Mouse (Mus musculus): ENCODE data around the gene Elmo1. TPM values are rescaled to one million over a fixed set of nuclear protein-coding genes. Genes with fewer than 3 reads are reported as not detected.

Elmo1 gene
- polyA plus RNA-seq, 1 experiment from 2014 or later = 12.3 TPM

DNA sequence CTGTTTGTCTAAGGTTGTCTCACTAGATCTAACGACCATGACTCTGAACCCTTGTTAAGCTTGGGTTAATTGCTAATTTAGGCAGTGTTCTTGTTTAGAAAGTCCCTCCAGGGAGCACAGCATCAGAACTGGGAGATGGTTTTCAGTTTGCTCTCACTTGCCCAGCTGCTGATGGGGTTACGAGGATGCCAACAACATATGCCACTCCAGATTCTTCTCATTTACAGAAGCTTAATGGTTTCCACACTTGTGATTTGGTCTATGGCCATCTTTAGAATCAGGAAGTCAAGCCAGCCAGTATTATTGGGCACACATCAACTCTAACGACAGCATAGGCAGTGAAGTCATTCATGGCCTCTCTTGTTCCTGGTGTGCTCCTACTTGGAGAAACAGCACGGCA, 427.3 kb downstream of the Elmo1 start:
- no peak overlapping the region for H3K9ac ChIP-seq (ENCODE audit: low read length)
- H3K27me3 ChIP-seq (ENCODE audit: control insufficient read depth, insufficient read depth, low read length) = no peaks in the 10 kb centered on the region
- no peak overlapping the region for H3K27ac ChIP-seq (ENCODE audit: low read depth, low read length)
- no peak overlapping the region for H3K4me2 ChIP-seq (ENCODE audit: low read depth, low read length, severe bottlenecking)
- no peak for DNase-seq (ENCODE audit: low spot score)
- H3K36me3 ChIP-seq (ENCODE audit: control insufficient read depth, insufficient read depth, low read length) = no peaks in the 10 kb centered on the region
- no peaks in the 10 kb centered on the region for H3K4me1 ChIP-seq (replicated peaks; ENCODE audit: control insufficient read depth, insufficient read depth, low read length)
- H3K9me3 ChIP-seq (ENCODE audit: control insufficient read depth, low read length) = no peaks in the 10 kb centered on the region
- no peak overlapping the region for H3K4me3 ChIP-seq (ENCODE audit: low read depth, low read length)
- no peak for ATAC-seq (replicated peaks; ENCODE audit: low FRiP score)
- WGBS = 77% methylated on average over 4 of the region's 4 CpGs

GRCm38 (mm10) chr13:20521492-20521891, 431.1 kb downstream of the Elmo1 start:
- 89% methylated on average over 3 of the region's 3 CpGs for WGBS
- H3K4me1 ChIP-seq (replicated peaks; ENCODE audit: control insufficient read depth, insufficient read depth, low read length) = no peaks in the 10 kb centered on the region
- ATAC-seq (replicated peaks; ENCODE audit: low FRiP score) (no peak), DNase-seq (ENCODE audit: low spot score) (no peak)
- H3K27me3 ChIP-seq (ENCODE audit: control insufficient read depth, insufficient read depth, low read length) = no peaks in the 10 kb centered on the region
- no peak overlapping the region for H3K4me2 ChIP-seq (ENCODE audit: low read depth, low read length, severe bottlenecking)
- no peak overlapping the region for H3K4me3 ChIP-seq (ENCODE audit: low read depth, low read length)
- H3K27ac ChIP-seq (ENCODE audit: low read depth, low read length) = no peak overlapping the region
- no peaks in the 10 kb centered on the region for H3K36me3 ChIP-seq (ENCODE audit: control insufficient read depth, insufficient read depth, low read length)
- no peak overlapping the region for H3K9ac ChIP-seq (ENCODE audit: low read length)
- no peaks in the 10 kb centered on the region for H3K9me3 ChIP-seq (ENCODE audit: control insufficient read depth, low read length)

DNA sequence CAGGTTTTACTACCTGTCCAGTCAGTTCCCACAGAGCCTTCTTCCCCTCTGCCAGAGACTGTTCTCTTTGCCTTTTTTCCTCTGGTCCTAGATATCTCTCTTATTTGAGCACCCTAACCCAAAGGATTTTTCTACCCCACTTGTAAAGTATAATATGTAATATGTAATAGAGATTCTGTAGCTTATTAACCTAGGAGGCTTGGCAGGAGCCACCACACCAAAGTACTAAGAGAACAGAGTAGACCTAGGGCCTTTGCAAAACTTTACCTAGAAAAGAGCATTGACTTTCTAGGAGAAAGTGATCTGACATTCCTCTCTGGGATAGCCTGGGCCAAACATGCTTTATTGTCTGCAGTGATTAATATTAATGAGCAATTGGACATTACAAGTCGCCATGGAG, 433.3 kb downstream of the Elmo1 start:
- Histone ChIP-seq H3K27me3 (ENCODE audit: control insufficient read depth, insufficient read depth, low read length) (no peaks in the 10 kb centered on the region), H3K4me1 (replicated peaks; ENCODE audit: control insufficient read depth, insufficient read depth, low read length) (no peaks in the 10 kb centered on the region), H3K4me2 (ENCODE audit: low read depth, low read length, severe bottlenecking) (no peak overlapping the region), H3K9me3 (ENCODE audit: control insufficient read depth, low read length) (no peaks in the 10 kb centered on the region), H3K9ac (ENCODE audit: low read length) (no peak overlapping the region), H3K27ac (ENCODE audit: low read depth, low read length) (no peak overlapping the region), H3K36me3 (ENCODE audit: control insufficient read depth, insufficient read depth, low read length) (no peaks in the 10 kb centered on the region), H3K4me3 (ENCODE audit: low read depth, low read length) (no peak overlapping the region)
- no peak for ATAC-seq (replicated peaks; ENCODE audit: low FRiP score)
- DNase-seq (ENCODE audit: low spot score) = no peak
- 93% methylated on average over 1 of the region's 1 CpGs for whole genome bisulfite sequencing

GRCm38 (mm10) chr13:20525844-20526243, 435.4 kb downstream of the Elmo1 start:
- Histone ChIP-seq H3K36me3 (ENCODE audit: control insufficient read depth, insufficient read depth, low read length) (no peaks in the 10 kb centered on the region), H3K27me3 (ENCODE audit: control insufficient read depth, insufficient read depth, low read length) (no peaks in the 10 kb centered on the region), H3K27ac (ENCODE audit: low read depth, low read length) (no peak overlapping the region), H3K4me3 (ENCODE audit: low read depth, low read length) (no peak overlapping the region), H3K4me1 (replicated peaks; ENCODE audit: control insufficient read depth, insufficient read depth, low read length) (no peaks in the 10 kb centered on the region), H3K4me2 (ENCODE audit: low read depth, low read length, severe bottlenecking) (no peak overlapping the region), H3K9me3 (ENCODE audit: control insufficient read depth, low read length) (no peaks in the 10 kb centered on the region), H3K9ac (ENCODE audit: low read length) (no peak overlapping the region)
- WGBS = 84% methylated on average over 4 of the region's 4 CpGs
- ATAC-seq (replicated peaks; ENCODE audit: low FRiP score) (no peak), DNase-seq (ENCODE audit: low spot score) (no peak)

- Histone ChIP-seq H3K9me3 (ENCODE audit: control insufficient read depth, low read length) (no peaks in the 10 kb centered on the region), H3K4me3 (ENCODE audit: low read depth, low read length) (no peak overlapping the region), H3K36me3 (ENCODE audit: control insufficient read depth, insufficient read depth, low read length) (no peaks in the 10 kb centered on the region), H3K9ac (ENCODE audit: low read length) (no peak overlapping the region), H3K4me2 (ENCODE audit: low read depth, low read length, severe bottlenecking) (no peak overlapping the region), H3K4me1 (replicated peaks; ENCODE audit: control insufficient read depth, insufficient read depth, low read length) (no peaks in the 10 kb centered on the region), H3K27me3 (ENCODE audit: control insufficient read depth, insufficient read depth, low read length) (no peaks in the 10 kb centered on the region), H3K27ac (ENCODE audit: low read depth, low read length) (no peak overlapping the region)
- WGBS = 94% methylated on average over 1 of the region's 1 CpGs
- DNase-seq (ENCODE audit: low spot score) = no peak
- no peak for ATAC-seq (replicated peaks; ENCODE audit: low FRiP score)
Observed at GRCm38 (mm10) chr13:20537053-20537452, 446.7 kb downstream of the Elmo1 start.

GRCm38 (mm10) chr13:20537487-20537886, 447.1 kb downstream of the Elmo1 start:
- DNase-seq (ENCODE audit: low spot score) = no peak
- Histone ChIP-seq H3K9me3 (ENCODE audit: control insufficient read depth, low read length) (no peaks in the 10 kb centered on the region), H3K9ac (ENCODE audit: low read length) (no peak overlapping the region), H3K27me3 (ENCODE audit: control insufficient read depth, insufficient read depth, low read length) (no peaks in the 10 kb centered on the region), H3K27ac (ENCODE audit: low read depth, low read length) (no peak overlapping the region), H3K4me3 (ENCODE audit: low read depth, low read length) (no peak overlapping the region), H3K4me2 (ENCODE audit: low read depth, low read length, severe bottlenecking) (no peak overlapping the region), H3K36me3 (ENCODE audit: control insufficient read depth, insufficient read depth, low read length) (no peaks in the 10 kb centered on the region), H3K4me1 (replicated peaks; ENCODE audit: control insufficient read depth, insufficient read depth, low read length) (no peaks in the 10 kb centered on the region)
- ATAC-seq (replicated peaks; ENCODE audit: low FRiP score) = no peak
- WGBS = 75% methylated on average over 2 of the region's 2 CpGs

DNA sequence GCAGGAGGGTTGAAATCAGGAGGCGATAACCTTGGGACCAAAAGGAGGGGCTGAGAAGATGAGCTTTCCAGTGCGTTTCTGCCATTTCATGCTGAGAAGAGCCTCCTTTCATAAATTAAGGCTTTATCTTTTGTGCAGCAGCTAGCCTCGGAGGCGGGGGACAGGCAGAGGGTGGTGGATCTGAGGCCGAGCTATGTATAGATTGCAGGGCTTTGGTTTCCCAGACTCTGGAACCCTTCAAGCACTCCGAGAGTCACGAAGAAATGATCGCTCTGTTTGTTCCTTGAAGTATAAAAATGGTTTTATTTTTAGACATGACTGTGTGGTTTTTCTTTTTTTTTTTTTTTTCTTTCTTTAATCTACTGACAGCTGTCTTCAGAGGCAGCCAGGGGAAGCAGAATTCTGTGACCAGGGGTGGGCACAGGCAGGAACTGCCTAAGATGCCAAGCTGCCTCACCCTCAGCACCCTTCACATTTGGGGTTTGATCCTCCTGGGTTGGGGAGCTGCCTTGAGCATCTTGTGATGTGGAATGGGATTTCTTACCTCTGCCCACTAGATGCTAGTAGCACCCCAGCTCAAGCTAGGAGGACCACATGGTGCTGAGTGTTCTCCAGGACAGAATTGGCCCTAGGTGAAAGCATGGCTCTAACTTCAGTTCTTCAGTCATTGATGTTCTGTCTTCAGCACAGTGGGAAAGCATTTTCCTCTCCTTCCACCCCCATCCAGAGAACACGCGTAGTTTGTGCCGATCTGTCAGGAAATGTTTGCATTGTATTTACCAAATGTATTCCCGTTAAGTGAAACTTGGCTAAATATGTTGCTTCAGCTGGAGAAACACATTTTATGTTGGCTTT, 448.0 kb downstream of the Elmo1 start:
- DNase-seq (ENCODE audit: low spot score) = no peak
- Histone ChIP-seq H3K4me1 (replicated peaks; ENCODE audit: control insufficient read depth, insufficient read depth, low read length) (no peaks in the 10 kb centered on the region), H3K36me3 (ENCODE audit: control insufficient read depth, insufficient read depth, low read length) (no peaks in the 10 kb centered on the region), H3K4me2 (ENCODE audit: low read depth, low read length, severe bottlenecking) (no peak overlapping the region), H3K9ac (ENCODE audit: low read length) (no peak overlapping the region), H3K9me3 (ENCODE audit: control insufficient read depth, low read length) (no peaks in the 10 kb centered on the region), H3K4me3 (ENCODE audit: low read depth, low read length) (no peak overlapping the region), H3K27me3 (ENCODE audit: control insufficient read depth, insufficient read depth, low read length) (no peaks in the 10 kb centered on the region), H3K27ac (ENCODE audit: low read depth, low read length) (no peak overlapping the region)
- no peak for ATAC-seq (replicated peaks; ENCODE audit: low FRiP score)
- 83% methylated on average over 12 of the region's 12 CpGs for WGBS

GRCm38 (mm10) chr13:20539631-20540030, 449.2 kb downstream of the Elmo1 start:
- Histone ChIP-seq H3K9ac (ENCODE audit: low read length) (no peak overlapping the region), H3K9me3 (ENCODE audit: control insufficient read depth, low read length) (no peaks in the 10 kb centered on the region), H3K27ac (ENCODE audit: low read depth, low read length) (no peak overlapping the region), H3K27me3 (ENCODE audit: control insufficient read depth, insufficient read depth, low read length) (no peaks in the 10 kb centered on the region), H3K4me2 (ENCODE audit: low read depth, low read length, severe bottlenecking) (no peak overlapping the region), H3K36me3 (ENCODE audit: control insufficient read depth, insufficient read depth, low read length) (no peaks in the 10 kb centered on the region), H3K4me1 (replicated peaks; ENCODE audit: control insufficient read depth, insufficient read depth, low read length) (no peaks in the 10 kb centered on the region), H3K4me3 (ENCODE audit: low read depth, low read length) (no peak overlapping the region)
- 82% methylated on average over 2 of the region's 2 CpGs for WGBS
- ATAC-seq (replicated peaks; ENCODE audit: low FRiP score) (no peak), DNase-seq (ENCODE audit: low spot score) (no peak)

- Histone ChIP-seq H3K36me3 (ENCODE audit: control insufficient read depth, insufficient read depth, low read length) (no peaks in the 10 kb centered on the region), H3K27me3 (ENCODE audit: control insufficient read depth, insufficient read depth, low read length) (no peaks in the 10 kb centered on the region), H3K9me3 (ENCODE audit: control insufficient read depth, low read length) (no peaks in the 10 kb centered on the region), H3K4me3 (ENCODE audit: low read depth, low read length) (no peak overlapping the region), H3K9ac (ENCODE audit: low read length) (no peak overlapping the region), H3K27ac (ENCODE audit: low read depth, low read length) (no peak overlapping the region), H3K4me1 (replicated peaks; ENCODE audit: control insufficient read depth, insufficient read depth, low read length) (no peaks in the 10 kb centered on the region), H3K4me2 (ENCODE audit: low read depth, low read length, severe bottlenecking) (no peak overlapping the region)
- 87% methylated on average over 12 of the region's 12 CpGs for WGBS
- no peak for ATAC-seq (replicated peaks; ENCODE audit: low FRiP score)
- DNase-seq (ENCODE audit: low spot score) = no peak
Observed at GRCm38 (mm10) chr13:20546568-20547204, 456.3 kb downstream of the Elmo1 start.
